Mouse (Mus musculus): ENCODE data around the gene Nthl1.

DNA sequence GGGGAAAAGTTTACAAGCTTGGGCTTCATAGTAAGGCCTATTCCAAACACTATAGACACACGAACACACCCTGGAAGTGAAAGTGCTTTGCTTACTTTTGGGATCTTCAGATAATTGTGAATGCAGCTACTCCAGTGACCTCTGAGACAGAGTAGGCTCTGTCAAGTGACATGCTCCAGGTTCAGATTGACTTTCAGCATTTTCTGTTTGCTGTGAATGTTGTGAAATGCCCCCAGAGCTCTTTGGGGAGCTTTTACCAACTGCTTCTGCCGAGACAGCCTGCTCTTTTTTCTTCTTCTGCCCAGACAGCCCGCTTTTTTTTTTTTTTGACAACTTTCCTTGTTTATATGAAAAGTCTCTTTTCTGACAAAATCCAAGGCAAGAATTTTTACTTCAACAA lies 48.0 kb upstream of the Nthl1 start:
- no peak for TF ChIP-seq MAFK (IDR thresholded peaks at IDR 0.05; ENCODE audit: insufficient read depth, low read depth, low read length)
- TF ChIP-seq CHD2 (IDR thresholded peaks at IDR 0.05; ENCODE audit: low read depth, low read length), result no peak

Measured in ES-E14 (cell line).